Mouse (Mus musculus) urinary bladder, adult 18-20 months (tissue): ENCODE data around the gene Ifitm1.
A peak's percentile ranks its signal among the peaks of the same experiment; 100 is the strongest.
"Not testable (repeated sequence)": the region's sequence is repeated elsewhere in the genome, so short reads cannot be mapped to it uniquely, and the experiment has no call there.

Experiments used
- DNase-seq, 2 experiments: peaks; one replicate each; pipeline ENCODE4 v3.0.0; 2022; ENCODE audit warnings: low spot score in 2 of 2, mixed read lengths in 2 of 2

The Ifitm1 gene

GRCm38 (mm10) chr7:140974940-140975339, 7.9 kb downstream of the Ifitm1 start:
- DNase-seq = no peak

DNA sequence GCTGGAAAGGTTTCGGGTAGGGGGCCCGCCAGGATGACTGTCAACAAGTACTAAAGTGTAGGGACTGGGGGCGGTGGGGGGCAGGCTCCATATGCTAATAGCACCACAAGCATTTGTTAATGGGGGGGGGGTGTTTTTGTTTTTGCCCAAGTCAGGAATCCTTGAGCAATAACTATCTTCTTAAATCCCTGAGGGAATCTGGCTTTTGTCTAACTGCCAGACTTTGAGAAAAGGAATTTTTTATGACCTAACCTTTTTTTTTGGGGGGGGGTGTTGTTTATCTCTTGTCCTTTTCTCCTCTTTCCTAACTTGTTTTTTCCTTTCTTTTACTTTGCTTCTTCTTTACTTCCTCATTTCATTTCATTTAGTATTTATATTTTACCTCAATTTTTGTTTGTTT, 8.4 kb downstream of the Ifitm1 start:
- DNase-seq = no peak

GRCm38 (mm10) chr7:140976720-140977119, 9.7 kb downstream of the Ifitm1 start:
- not testable (repeated sequence) for DNase-seq

- DNase-seq = no peak
Observed at GRCm38 (mm10) chr7:140981704-140982103, 14.7 kb downstream of the Ifitm1 start.

GRCm38 (mm10) chr7:140982971-140983370, 15.9 kb downstream of the Ifitm1 start:
- no peak for DNase-seq

- DNase-seq = peak in 1 of 2 experiments; percentile 39
Observed at GRCm38 (mm10) chr7:140987182-140988138, 20.4 kb downstream of the Ifitm1 start.

DNA sequence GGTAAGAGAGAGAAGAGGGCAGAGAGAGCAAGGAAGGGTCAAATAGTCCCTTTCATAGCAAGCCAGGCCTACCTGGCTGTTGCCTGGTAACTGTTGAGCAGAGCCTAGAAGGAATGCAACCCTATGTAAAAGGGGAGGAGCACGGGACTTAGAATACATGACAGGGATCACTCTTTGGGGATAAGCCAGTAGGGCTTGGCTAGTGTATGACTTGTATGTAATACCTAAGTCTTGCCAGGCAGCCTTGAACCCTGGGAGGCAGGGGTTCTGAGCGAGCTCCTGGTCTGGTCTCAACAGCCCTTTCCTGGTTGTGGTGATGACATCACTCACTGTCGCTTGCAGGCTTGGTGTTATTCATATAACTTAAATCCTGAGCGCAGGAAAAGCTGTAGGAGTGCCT, 22.0 kb downstream of the Ifitm1 start:
- DNase-seq = no peak

GRCm38 (mm10) chr7:140990185-140990584, 23.2 kb downstream of the Ifitm1 start:
- no peak for DNase-seq

DNA sequence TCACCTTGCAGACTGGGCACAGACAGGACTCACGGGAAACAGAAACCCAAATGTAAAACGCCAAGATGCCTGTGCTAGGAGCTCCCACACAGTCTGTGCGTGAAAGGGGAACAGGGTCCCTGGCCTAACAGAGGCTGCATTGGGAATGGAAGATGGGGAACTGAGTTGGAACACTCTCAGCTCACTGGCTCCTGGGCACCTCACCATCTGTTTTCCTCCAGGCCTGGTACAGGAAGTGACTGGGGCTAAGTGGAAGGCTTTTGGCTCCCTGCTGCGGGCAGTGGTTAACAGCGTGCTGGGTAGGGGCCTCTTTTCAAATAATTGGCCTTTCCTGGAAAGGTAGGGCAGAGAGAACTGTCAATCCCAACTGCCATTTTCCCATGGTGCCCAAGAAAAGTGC, 23.6 kb downstream of the Ifitm1 start:
- no peak for DNase-seq

- no peak for DNase-seq
Observed at GRCm38 (mm10) chr7:140991117-140991689, 24.2 kb downstream of the Ifitm1 start.

DNA sequence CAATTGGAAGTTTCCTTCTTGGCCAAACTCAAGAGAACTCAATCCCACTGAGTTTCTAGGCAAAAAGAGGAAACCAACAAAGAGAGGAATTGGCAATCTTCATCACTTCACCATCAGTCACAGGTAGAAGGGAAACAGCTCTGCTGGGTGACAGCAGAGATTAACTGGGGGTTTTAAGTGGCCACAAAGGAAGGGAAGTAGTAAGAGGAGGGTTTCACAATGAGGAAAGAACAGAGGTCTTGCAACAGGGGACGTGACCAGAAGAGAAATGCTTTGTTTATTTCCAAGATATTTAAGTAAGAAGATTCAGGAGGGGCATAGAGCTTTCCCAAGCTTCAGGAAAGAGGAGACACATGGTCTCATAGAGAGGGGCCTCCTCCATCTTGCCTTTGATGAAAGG, 30.8 kb downstream of the Ifitm1 start:
- no peak for DNase-seq

- DNase-seq = no peak
Observed at GRCm38 (mm10) chr7:140998853-140999700, 32.1 kb downstream of the Ifitm1 start.

DNA sequence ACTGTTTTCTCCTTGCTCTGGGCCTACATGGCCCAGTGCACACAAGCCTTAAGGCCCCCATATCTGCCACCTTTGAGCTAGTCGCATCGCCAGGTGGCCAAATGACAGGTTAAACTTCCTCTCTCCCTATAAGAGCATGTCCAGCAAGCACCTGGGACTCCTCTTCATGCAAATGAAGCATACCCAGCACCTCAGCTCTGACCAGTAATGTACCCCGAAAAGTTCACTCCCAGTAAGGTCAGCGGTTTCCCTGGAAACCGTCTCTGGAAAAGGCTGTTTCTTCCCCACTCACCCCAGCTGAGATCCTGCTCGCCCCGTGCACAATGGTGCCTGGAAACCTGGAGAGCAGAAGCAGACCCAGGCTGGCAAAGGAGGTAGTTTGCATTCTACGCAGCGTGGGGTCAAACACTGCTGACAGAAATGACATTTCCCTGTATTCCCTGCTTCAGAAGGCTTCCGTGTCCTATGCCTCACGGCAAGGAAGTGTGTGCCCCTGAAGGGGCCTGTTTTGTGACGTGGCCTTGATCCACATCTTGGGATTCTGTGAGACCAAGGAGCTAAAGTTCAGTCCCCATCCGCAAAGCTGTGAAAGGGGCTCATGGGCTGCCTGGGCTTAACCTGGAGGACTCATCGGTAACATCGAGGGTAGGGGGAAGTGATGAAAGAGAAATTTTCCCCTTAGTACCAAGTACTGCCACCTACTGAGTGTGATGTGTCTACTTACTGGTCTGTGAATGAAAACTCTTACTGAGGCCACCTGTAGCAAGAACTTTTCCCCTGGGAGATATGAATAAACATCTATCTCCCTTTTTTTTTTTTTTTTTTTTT, 34.1 kb downstream of the Ifitm1 start:
- no peak for DNase-seq

DNA sequence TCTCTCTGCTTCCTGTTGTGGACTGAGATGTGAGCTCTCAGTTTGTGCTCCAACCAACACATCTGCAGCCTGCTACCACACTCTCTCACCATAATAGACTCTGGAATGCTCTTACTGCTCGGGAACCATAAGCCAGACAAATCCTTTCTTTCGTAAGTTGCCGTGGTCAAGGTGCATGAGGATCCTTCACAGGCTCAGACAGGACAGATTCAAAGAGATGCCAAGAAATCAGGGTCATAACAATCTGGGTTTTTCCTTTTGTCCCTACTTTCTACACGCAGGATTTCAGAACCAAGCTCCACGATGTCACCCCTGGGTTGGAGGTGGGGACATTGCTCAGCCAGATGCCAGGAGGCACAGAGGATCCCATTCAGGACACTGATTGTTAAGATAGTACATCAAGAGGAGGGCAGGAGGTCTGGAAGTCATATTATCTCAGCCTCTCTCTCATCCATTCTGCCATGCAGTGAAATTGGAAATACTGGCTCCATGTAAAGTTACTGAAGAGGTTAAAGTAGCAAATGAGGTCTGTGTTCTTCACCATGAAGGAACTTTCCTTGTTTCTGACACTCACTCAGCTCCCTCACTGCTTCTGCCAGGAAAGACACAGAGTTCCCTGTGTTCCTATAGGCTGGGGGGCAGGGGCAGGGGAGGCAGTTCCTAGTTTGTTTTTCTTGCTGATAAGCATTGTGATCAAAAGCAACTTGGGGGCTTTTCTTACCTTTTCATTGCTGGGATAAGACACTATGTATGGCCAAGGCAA, 36.4 kb downstream of the Ifitm1 start:
- no peak for DNase-seq

DNA sequence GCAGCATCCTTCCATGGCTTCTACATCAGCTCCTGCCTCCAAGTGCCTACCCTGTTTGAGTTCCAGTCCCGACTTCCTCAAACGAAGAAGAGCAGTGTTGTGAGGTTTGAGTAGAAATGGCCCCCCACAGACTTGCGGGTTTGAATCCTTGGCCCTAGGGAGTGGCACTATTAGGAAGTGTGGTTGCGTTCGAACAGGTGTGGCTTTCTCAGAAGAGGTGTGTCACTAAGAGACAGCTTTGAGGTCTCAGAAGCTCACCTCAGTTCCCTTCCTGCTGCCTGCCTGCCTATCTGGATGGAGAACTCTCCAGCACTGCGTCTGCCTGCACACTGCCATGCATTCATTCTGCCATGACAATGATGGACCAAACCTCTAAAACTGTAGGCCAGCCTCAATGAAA, 39.4 kb downstream of the Ifitm1 start:
- no peak for DNase-seq

GRCm38 (mm10) chr7:141006914-141007313, 39.9 kb downstream of the Ifitm1 start:
- DNase-seq = no peak

DNA sequence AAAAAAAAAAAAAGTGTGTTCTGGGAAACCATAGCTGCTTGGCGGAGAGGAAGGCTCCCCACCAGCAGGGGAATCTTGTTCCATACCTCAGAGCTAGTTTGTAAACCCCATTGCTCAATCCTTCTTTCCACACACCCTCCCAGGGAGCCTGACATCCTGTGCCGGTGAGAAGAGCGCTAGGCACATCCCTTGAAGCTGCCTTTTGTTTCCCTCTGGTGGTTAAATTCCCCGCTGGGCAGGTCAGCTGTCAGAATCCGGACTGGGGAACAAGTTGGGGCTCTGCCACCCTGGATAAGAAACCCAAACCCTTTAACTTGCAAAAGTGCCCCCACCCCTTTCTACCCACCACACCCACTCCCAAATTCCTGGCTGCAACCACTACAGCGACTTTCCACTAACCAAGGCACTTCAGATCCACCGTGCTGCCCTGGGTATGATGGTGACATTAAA, 41.3 kb downstream of the Ifitm1 start:
- peak; percentile 28 to 48 for DNase-seq

- DNase-seq = peak; percentile 64
Observed at GRCm38 (mm10) chr7:141008938-141009660, 42.1 kb downstream of the Ifitm1 start.

DNA sequence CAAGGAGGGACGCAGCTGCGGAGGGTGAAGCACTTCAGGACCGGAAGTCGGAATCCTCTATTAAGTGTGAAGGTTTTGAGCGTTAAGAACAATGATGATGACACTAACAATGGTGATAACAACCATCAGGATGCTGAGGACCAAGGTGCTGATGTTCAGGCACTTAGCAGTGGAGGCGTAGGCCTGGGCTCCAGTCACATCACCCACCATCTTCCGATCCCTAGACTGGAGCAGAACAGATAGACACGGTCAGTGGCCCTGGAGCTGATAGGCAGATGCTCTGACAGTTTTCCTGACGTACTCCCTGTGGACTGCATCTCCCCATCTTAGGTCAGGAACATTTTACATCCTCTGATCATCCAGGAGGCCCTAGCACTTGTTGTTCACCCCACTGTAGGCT, 42.6 kb downstream of the Ifitm1 start:
- no peak for DNase-seq

DNA sequence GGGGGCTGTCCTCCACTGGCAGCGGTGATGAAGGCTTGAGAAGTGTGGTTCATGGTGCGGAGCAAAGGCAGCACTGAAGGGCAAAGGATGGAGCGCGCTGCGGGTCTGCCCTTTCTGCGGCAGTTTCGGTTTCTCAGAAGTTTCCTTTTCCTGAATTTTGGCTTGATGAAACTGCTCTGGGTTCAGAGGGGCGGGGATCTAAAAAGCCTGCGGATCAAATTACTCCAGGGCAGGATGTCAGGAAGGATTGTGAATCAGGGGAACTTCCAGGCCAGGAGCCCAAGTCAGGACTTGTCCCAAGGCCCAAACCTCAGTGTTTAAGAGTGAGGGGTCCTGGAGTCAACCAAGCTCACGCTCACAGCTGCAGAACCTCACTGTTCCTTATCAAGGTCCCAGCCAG, 43.6 kb downstream of the Ifitm1 start, which contains the start of gene Ifitm3:
Gene Ifitm3, minus strand, starts transcription at position 178 of the 400 bp plus-strand sequence.
- DNase-seq = peak; percentile 36 to 71
